Mouse (Mus musculus): Measurements from ENCODE around the gene Tmem9. TPM values are rescaled to one million over a fixed set of nuclear protein-coding genes. Genes with fewer than 3 reads are reported as not detected.
A peak's percentile ranks its signal among the peaks of the same experiment; 100 is the strongest.

Tmem9 gene
- 214 and 215 TPM in 2 replicates for polyA plus RNA-seq (2015; fragmentation: Nextera tagmentation; extraction: Ambion mirVana)

DNA sequence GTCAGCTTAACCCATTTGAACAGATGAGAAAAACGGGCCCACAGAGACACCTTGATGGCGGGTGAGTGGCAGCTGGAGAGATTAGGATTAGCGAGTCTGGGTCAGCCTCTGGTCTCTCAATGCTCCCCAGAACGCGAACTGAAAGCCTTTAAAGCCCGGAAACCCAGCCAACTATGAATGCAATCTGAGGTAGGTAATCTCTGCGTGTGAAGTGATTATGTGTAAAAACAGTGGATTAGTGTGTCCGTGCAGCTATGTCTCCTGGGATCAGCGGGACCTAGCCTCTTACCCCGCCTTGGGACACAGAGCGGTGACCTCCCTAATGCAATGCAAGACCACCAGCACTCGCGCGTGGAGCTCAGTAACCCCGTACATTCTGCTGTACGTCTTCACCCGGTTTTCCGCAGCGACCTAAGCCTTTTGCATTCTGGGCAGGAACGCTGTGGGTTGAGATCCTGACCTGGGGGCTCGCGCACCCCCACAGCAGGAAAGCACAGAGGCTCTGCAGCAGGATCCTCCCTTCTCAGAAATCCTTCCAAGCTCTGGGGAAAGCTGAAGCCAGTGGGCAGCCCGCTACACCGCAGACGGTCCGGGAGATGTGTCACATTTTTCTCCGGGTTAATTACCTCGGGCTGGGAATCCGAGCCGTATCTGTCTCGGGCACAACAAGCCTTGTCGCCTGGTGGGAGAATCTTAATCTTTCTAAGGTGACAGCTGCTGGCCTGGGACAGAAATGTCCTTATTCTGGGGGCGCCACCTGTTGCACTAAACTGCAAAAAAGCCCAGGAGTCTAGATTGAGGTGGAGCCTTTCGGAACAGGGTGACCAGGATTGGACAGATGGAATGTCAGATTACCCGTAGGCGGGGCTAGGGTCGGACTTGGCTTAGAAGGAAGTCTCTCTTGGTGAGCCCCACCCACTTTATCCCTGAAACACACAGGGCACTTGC lies at the start of gene Tmem9:
Gene Tmem9 (plus strand): TSS at position 940 of the 948 bp plus-strand sequence.
- Histone ChIP-seq H3K4me3 (peak within 1 kb of the TSS; percentile 40), H3K4me1 (peaks cover 15% of the 10 kb centered on the region), H3K4me2 (replicated peaks) (peak within 1 kb of the TSS; percentile 67), H3K9ac (peak within 1 kb of the TSS; percentile 45; the same call in 1 of the 2 replicates), H3K27me3 (peaks cover 27% of the 10 kb centered on the region), H3K36me3 (no peaks in the 10 kb centered on the region), H3K9me3 (no peaks in the 10 kb centered on the region), H3K27ac (no peak within 1 kb of the TSS)
- WGBS = 4% methylated on average over 37 of the region's 37 CpGs
- peak; percentile 91 for ATAC-seq (ENCODE audit: low FRiP score, low read depth)

DNA sequence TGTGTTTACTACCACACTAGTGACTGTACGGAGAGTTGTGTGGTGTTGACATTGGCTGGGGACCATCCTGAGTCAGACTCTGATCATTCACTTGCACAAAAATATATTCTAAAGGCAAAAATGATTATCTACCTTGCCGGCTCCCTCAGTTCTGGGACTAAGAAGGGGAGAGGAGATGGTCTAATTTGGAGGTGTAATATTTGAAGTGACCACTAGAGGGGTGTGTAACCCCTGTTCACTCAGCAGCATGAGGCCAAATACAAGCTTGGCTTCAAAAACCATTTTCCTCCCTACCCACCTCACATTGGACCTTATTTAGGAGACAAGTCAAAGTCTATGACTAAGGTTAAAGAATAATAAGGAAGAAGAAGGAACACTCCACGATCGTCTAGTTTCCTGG lies 49.5 kb upstream of the Tmem9 start:
- Histone ChIP-seq H3K9me3 (no peaks in the 10 kb centered on the region), H3K4me1 (no peaks in the 10 kb centered on the region), H3K27me3 (peaks cover 3% of the 10 kb centered on the region; the same call in 1 of the 2 replicates), H3K9ac (no peak overlapping the region), H3K36me3 (no peaks in the 10 kb centered on the region), H3K4me2 (replicated peaks) (no peak overlapping the region), H3K27ac (no peak overlapping the region), H3K4me3 (no peak overlapping the region)
- ATAC-seq (ENCODE audit: low FRiP score, low read depth) = peak; percentile 8; the same call in 1 of the 2 replicates
- WGBS = 34% methylated on average over 4 of the region's 4 CpGs

DNA sequence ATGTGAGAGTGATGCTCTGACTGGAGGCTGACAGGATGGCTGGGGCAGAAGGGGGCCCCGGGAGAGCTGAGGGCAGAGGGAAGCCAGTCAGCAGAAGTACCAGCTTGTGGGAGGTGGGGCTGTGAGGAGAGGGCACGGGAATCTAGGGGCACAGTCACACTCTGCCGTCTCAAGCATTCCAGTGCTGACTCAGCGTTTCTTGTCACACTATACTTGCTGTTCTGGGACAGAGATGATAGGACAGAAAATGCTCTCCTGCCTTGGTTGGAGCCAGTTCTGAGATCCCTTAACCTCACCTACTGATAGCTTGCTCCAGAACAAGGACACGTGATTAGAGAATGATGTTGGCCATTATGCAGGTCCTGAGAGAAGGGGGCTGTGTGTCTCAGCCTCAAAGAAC lies 44.8 kb upstream of the Tmem9 start:
- Histone ChIP-seq H3K9me3 (no peaks in the 10 kb centered on the region), H3K4me2 (replicated peaks) (no peak overlapping the region), H3K36me3 (no peaks in the 10 kb centered on the region), H3K27me3 (peaks cover 6% of the 10 kb centered on the region; the same call in 1 of the 2 replicates), H3K4me3 (no peak overlapping the region), H3K27ac (no peak overlapping the region), H3K4me1 (no peaks in the 10 kb centered on the region), H3K9ac (no peak overlapping the region)
- WGBS = 69% methylated on average over 5 of the region's 5 CpGs
- no peak for ATAC-seq (ENCODE audit: low FRiP score, low read depth)

DNA sequence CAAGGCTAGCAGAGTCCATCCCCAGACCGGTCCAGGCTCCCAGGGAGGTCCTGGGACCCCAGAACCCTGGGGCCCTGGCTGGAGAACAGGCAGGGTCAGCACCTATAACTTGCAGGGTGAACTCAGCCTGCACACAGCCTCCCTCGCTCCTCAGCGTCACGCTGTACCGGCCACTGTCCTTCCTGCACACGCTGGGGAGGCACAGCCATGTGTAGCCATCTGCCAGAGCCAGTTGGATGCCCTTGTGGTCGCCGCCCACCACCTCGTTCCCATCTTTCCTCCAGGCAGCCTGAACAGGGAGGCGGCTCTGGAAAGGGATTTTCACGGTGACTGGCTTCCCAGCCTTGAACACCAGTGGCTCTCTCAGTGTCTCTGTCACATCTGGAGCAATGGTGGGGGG lies 43.4 kb upstream of the Tmem9 start:
- H3K4me2 ChIP-seq (replicated peaks) = no peak overlapping the region
- H3K9me3 ChIP-seq = no peaks in the 10 kb centered on the region
- no peak overlapping the region for H3K9ac ChIP-seq
- H3K4me1 ChIP-seq = no peaks in the 10 kb centered on the region
- ATAC-seq (ENCODE audit: low FRiP score, low read depth) = no peak
- H3K4me3 ChIP-seq = no peak overlapping the region
- H3K36me3 ChIP-seq = no peaks in the 10 kb centered on the region
- H3K27ac ChIP-seq = no peak overlapping the region
- 72% methylated on average over 11 of the region's 11 CpGs for WGBS
- H3K27me3 ChIP-seq = peaks cover 6% of the 10 kb centered on the region; the same call in 1 of the 2 replicates

DNA sequence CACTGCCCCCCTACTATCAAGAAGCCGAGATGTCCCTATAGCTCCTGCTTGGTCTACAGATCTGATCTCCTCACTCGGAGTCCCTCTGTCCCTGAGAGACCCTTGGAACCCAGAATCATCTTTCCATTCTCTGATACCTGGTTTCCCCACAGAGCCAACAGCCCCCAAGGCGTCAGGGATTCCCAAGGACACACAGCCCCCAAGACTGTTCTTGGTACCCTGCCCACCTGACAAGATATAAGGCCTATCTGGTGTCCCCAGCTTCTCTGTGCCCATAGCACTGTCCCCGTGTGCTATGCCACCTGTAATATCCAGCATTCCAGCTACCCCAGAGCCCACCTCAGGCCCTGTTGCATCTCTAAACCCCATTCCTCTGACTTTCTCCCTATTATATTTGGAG lies 40.2 kb upstream of the Tmem9 start:
- H3K4me3 ChIP-seq = no peak overlapping the region
- peaks cover 6% of the 10 kb centered on the region; the same call in 1 of the 2 replicates for H3K27me3 ChIP-seq
- H3K36me3 ChIP-seq = no peaks in the 10 kb centered on the region
- no peak overlapping the region for H3K27ac ChIP-seq
- 80% methylated on average over 4 of the region's 4 CpGs for WGBS
- no peak overlapping the region for H3K9ac ChIP-seq
- no peaks in the 10 kb centered on the region for H3K9me3 ChIP-seq
- H3K4me1 ChIP-seq = no peaks in the 10 kb centered on the region
- H3K4me2 ChIP-seq (replicated peaks) = no peak overlapping the region
- no peak for ATAC-seq (ENCODE audit: low FRiP score, low read depth)

DNA sequence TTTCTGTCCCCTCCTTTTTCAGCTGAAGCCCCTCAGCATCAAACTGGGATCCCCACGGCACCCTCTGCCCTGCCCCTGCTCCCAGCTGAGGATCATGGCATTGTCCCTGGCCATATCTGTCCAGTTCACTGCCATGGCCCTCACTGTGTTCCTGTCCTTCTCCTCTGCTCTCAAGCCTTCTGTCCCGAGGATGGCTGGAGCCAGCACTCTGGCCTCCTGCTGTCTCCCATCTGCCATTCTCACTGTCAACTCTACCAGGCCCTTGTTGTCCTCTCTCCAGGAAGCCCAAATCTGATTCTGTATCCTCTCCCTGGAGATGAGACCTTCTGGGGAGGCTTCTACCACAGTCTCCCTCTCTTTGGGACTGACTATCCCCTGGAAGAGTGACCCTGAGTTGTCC lies 37.5 kb upstream of the Tmem9 start:
- Histone ChIP-seq H3K4me1 (no peaks in the 10 kb centered on the region), H3K36me3 (no peaks in the 10 kb centered on the region), H3K27ac (no peak overlapping the region), H3K27me3 (peaks cover 6% of the 10 kb centered on the region; the same call in 1 of the 2 replicates), H3K4me2 (replicated peaks) (no peak overlapping the region), H3K4me3 (no peak overlapping the region), H3K9ac (no peak overlapping the region), H3K9me3 (no peaks in the 10 kb centered on the region)
- ATAC-seq (ENCODE audit: low FRiP score, low read depth) = no peak
- WGBS = 43% methylated on average over 2 of the region's 2 CpGs

DNA sequence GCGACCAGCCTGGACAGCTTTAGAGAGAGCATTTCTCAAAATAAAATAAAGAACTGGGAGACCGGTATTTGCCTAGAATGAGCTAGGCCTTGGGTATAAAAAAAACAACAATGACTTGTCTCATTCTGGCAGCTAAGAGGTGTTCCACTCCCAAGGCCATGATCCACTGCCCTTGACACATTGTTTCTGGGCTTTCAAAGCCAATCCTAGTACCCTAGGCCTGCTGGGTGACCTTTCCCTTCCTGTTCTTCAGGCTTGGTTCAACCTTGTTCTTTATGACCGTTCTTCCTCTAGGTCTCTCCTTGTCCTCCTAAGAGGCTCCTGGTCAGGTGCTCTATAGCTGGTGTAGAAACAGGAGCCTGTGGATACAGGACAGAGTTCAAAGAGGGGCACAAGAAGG lies 35.4 kb upstream of the Tmem9 start:
- no peak overlapping the region for H3K4me3 ChIP-seq
- H3K36me3 ChIP-seq = no peaks in the 10 kb centered on the region
- no peak overlapping the region for H3K4me2 ChIP-seq (replicated peaks)
- no peaks in the 10 kb centered on the region for H3K4me1 ChIP-seq
- no peak for ATAC-seq (ENCODE audit: low FRiP score, low read depth)
- H3K9ac ChIP-seq = no peak overlapping the region
- 90% methylated on average over 3 of the region's 3 CpGs for WGBS
- H3K9me3 ChIP-seq = no peaks in the 10 kb centered on the region
- H3K27me3 ChIP-seq = peaks cover under 1% of the 10 kb centered on the region; the same call in 1 of the 2 replicates
- no peak overlapping the region for H3K27ac ChIP-seq

DNA sequence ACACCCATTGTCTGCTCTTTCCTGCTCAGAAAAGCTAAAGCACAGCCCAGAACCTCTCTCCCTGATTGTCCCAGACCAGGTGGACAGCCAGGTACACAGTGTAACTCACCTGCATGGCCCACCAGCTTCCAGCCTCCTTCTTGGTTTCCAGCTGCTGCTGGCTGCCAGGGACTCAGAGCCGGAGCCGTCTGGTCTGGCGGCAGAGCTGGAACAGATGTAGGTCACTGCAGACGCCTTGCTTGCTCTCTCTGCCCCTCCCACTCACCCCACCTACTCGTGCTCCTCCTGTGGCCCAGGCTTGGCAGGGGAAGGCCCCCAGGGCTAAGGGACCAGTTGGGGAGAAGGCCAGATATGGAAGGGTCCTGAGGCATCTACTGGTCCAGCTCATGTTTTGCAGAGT lies 23.8 kb upstream of the Tmem9 start:
- Histone ChIP-seq H3K4me3 (no peak overlapping the region), H3K4me2 (replicated peaks) (no peak overlapping the region), H3K27ac (no peak overlapping the region), H3K9me3 (no peaks in the 10 kb centered on the region), H3K36me3 (no peaks in the 10 kb centered on the region), H3K9ac (no peak overlapping the region), H3K4me1 (no peaks in the 10 kb centered on the region), H3K27me3 (no peaks in the 10 kb centered on the region)
- no peak for ATAC-seq (ENCODE audit: low FRiP score, low read depth)
- 8% methylated on average over 5 of the region's 5 CpGs for WGBS

DNA sequence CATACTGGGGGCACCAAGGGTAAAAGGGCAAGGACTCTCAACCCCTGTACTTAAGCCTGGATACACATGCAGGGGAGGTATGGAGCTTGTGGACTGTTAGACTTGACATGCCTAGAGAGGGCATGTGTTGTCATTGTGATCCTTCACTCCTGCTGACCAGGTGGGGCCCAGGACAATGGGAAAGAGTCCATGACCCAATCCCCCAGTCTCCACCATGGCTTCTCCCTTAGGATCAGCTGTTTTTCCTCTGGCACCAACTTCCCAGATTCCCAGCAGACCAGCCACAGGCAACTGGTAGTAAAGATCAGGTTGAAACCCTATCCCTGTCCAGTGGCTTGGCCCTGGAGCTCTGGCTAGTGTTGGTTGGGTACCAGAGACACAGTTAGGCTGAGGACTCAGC lies 18.1 kb upstream of the Tmem9 start:
- Histone ChIP-seq H3K4me2 (replicated peaks) (no peak overlapping the region), H3K9ac (no peak overlapping the region), H3K4me1 (no peaks in the 10 kb centered on the region), H3K9me3 (peaks cover 4% of the 10 kb centered on the region; the same call in 1 of the 2 replicates), H3K36me3 (no peaks in the 10 kb centered on the region), H3K4me3 (no peak overlapping the region), H3K27ac (no peak overlapping the region), H3K27me3 (no peaks in the 10 kb centered on the region)
- no peak for ATAC-seq (ENCODE audit: low FRiP score, low read depth)

DNA sequence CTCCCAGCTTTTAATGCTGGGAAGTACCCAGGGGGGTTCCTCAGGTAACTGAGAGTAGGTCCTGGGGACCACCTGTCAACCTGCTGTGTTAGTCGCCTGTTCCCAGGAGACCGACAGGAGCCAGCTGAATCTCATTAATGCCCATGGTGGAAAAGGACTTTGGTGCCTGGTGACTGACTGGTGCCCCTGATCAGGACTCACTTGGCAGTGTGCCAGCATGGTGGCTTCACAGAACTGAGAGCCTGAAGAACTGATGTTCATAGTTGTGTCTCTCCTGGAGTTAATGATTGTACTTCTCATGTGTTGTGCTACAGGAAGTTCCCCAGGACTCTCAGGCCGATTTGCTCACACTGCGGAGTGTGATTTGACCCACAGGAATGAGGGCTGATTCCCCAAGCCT lies 14.5 kb upstream of the Tmem9 start:
- ATAC-seq (ENCODE audit: low FRiP score, low read depth) = no peak
- Histone ChIP-seq H3K9me3 (peaks cover 4% of the 10 kb centered on the region; the same call in 1 of the 2 replicates), H3K4me2 (replicated peaks) (no peak overlapping the region), H3K9ac (no peak overlapping the region), H3K4me3 (no peak overlapping the region), H3K4me1 (no peaks in the 10 kb centered on the region), H3K27ac (no peak overlapping the region), H3K36me3 (no peaks in the 10 kb centered on the region), H3K27me3 (no peaks in the 10 kb centered on the region)
- 64% methylated on average over 4 of the region's 4 CpGs for WGBS

DNA sequence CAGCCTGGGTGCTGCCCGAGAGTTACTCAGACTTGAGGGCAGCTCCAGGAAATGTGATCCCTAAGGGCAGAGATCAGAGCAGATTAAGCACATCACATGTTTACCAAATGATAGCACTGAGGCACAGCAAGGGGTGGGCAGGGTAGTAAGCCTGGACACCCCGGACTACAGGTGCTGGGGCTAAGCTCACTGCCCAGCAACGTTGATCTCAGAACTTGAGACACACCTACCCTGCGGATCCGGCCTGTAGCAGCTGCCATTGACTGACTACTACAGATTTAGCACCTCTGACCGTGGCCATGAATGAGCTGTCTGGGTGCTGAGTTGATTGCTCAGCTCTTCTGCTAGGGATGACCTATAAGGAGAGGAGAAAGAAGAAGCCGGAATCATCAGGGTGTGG lies 10.4 kb upstream of the Tmem9 start:
- no peak for ATAC-seq (ENCODE audit: low FRiP score, low read depth)
- no peak overlapping the region for H3K4me3 ChIP-seq
- WGBS = 67% methylated on average over 7 of the region's 7 CpGs

DNA sequence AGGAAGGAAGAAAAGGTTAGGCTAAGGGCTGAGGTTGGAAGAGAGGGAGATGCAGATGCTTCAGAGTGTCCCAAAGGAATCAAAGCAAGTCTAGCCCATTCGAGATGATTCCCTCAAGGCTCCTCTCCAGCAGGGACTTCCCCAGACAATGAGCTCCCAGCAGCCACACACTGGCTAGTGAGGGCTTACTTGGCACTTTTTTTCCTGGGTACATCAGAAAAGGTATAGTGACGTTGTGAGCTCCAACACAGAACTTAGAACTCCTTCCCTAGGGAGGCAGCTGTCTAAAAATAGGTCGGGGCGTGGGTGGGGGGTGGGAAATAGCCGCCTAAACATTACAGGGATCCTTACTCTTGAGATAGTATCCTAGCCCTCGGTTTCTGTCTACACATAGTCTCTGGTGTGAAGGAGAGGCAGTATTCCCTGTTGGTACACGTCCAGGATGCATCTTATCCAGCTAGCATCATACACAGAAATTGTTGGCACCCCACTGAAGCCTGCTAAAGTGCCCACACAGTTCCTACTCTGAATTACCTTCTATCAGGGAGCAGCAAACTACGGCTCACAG lies 8.1 kb upstream of the Tmem9 start:
- no peak overlapping the region for H3K4me2 ChIP-seq (replicated peaks)
- H3K27ac ChIP-seq = no peak overlapping the region
- no peaks in the 10 kb centered on the region for H3K27me3 ChIP-seq
- no peak overlapping the region for H3K4me3 ChIP-seq
- H3K9me3 ChIP-seq = no peaks in the 10 kb centered on the region
- H3K9ac ChIP-seq = no peak overlapping the region
- no peaks in the 10 kb centered on the region for H3K4me1 ChIP-seq
- H3K36me3 ChIP-seq = no peaks in the 10 kb centered on the region
- WGBS = 58% methylated on average over 8 of the region's 8 CpGs
- no peak for ATAC-seq (ENCODE audit: low FRiP score, low read depth)

More for the DNA sequence above, 10.4 kb upstream of the Tmem9 start:
- H3K4me2 ChIP-seq (replicated peaks) = no peak overlapping the region
- H3K27ac ChIP-seq = no peak overlapping the region
- H3K36me3 ChIP-seq = no peaks in the 10 kb centered on the region
- H3K9ac ChIP-seq = 0 out of 2 replicates have a peak overlapping the region, but pooled peaks have one; percentile 8
- no peaks in the 10 kb centered on the region for H3K27me3 ChIP-seq
- no peaks in the 10 kb centered on the region for H3K4me1 ChIP-seq
- no peaks in the 10 kb centered on the region for H3K9me3 ChIP-seq

All from limb, embryonic 13.5 days (tissue).